Mouse (Mus musculus) cerebellum, adult 11-12 months (tissue): Measurements from ENCODE around the gene Otud3.
A peak's percentile ranks its signal among the peaks of the same experiment; 100 is the strongest.
"Not testable (repeated sequence)": the region's sequence is repeated elsewhere in the genome, so short reads cannot be mapped to it uniquely, and the experiment has no call there.

Source experiments
- DNase-seq: peaks from one replicate; pipeline ENCODE4 v3.0.0; 2022

Otud3 gene

GRCm38 (mm10) chr4:138889635-138890034 lies 24.1 kb downstream of the Otud3 start:
- no peak for DNase-seq

DNA sequence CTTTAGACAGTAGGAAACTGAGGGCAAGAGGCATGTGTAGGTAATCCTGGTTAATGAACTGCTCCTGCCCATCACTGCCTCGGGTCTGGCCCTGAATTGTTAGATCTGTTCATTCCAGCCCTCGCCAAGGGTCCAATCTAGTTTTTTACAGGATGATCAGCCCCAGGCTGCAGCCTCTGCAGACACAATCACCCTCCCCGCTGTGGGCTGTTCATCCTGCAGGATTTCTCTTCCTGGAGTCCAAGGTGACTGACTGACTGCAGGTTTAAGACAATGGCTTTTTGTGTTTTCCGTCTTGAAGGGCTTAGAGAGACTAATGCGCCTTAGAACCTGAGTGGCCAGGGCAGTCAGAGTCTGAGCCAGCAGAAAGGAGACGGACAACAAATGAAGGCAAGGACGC lies 24.6 kb downstream of the Otud3 start:
- DNase-seq: no peak

GRCm38 (mm10) chr4:138884261-138884660 lies 29.5 kb downstream of the Otud3 start:
- DNase-seq: peak; percentile 53

DNA sequence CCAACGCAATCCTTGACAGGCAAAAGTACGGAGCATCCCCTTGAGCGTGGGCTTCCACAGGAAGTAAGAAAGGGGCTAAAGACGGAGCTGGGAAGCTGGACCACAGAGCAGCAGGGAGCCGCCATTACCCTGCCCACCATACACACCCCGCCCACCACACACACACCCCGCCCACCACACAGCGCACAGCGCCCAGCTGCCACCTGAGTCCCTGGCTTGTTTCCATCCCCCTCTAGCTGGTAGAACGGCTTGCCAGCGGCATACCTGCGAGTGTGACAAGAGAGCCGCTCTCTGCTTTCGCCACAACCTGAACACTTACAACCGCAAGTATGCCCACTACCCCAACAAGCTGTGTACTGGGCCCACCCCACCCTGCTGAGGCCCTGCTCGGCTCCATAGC lies 31.6 kb downstream of the Otud3 start:
- DNase-seq: no peak

- DNase-seq: no peak
These were observed 32.7 kb downstream of the Otud3 start for GRCm38 (mm10) chr4:138880811-138881584.

- DNase-seq: no peak
These were observed 33.9 kb downstream of the Otud3 start for GRCm38 (mm10) chr4:138879808-138880207.

GRCm38 (mm10) chr4:138878783-138879182 lies 35.0 kb downstream of the Otud3 start:
- no peak for DNase-seq

DNA sequence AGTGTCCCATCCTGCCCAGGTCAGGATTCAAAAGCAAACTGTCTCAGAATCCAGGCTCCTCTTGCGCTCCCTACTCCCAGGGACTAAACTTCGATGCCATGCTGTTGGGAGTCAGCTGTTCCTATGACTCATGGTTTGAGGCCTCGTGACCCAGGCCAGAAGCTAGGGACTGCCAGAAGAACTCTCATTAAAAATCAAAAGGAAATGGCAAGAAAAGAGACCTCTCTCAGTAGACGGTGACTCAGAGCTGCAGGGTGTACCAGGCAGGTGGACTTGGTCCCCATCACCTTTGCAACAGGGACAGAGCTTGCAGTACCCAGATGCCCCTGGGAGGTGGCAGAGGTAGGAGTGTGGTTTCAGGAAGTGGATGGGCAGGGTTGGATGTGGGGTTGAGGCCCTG lies 36.0 kb downstream of the Otud3 start, which contains the start of gene Pla2g2e:
Gene Pla2g2e (plus strand): TSS at position 212 of the 400 bp plus-strand sequence.
- DNase-seq: no peak

DNA sequence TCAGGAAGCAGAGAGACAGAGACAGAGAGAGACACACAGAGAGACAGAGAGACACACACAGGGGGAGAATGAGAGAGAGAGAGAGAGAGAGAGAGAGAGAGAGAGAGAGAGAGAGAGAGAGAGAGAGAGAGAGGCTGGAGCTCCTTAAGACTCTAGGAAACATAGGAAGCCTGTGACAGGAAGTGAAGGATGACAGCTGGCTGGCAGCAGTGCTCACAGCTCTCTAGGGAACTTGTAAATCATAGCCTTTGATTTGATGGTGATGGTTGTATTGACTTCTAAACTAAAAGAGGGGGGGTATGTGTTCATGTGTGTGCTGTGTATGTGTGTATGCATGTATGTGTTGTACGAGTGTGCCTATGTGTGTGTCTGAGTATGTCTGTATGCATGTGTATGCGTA lies 37.8 kb downstream of the Otud3 start:
- no peak for DNase-seq

GRCm38 (mm10) chr4:138875275-138875674 lies 38.5 kb downstream of the Otud3 start:
- DNase-seq: not testable (repeated sequence)

GRCm38 (mm10) chr4:138873864-138874263 lies 39.9 kb downstream of the Otud3 start, which contains the start of gene Gm13030:
Gene Gm13030, minus strand, starts transcription at chr4:138873964.
- DNase-seq: no peak

- no peak for DNase-seq
These were observed 45.1 kb downstream of the Otud3 start for GRCm38 (mm10) chr4:138868666-138869065.

GRCm38 (mm10) chr4:138866413-138866812 lies 47.3 kb downstream of the Otud3 start:
- DNase-seq: peak; percentile 39

GRCm38 (mm10) chr4:138865991-138866390 lies 47.8 kb downstream of the Otud3 start:
- DNase-seq: no peak

DNA sequence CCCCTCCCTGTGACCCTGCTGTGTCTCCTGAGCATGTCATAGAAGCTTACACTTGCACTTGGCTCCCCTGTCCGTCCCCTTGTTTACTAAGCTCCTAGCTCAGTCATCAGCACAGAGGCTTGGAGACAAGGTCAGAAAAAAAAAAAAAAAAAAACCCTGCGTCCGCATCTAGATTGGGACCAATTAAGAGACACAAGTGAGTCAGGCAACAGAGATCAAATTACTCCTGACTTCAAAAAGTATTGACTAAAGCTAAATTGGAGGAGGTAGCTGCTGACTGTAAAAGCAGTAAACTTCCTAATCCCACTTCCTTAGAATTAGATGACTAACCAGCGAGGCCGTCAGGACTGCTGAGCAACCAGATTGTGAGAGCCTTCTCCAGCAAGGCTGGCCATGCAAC lies 48.7 kb downstream of the Otud3 start:
- DNase-seq: no peak

DNA sequence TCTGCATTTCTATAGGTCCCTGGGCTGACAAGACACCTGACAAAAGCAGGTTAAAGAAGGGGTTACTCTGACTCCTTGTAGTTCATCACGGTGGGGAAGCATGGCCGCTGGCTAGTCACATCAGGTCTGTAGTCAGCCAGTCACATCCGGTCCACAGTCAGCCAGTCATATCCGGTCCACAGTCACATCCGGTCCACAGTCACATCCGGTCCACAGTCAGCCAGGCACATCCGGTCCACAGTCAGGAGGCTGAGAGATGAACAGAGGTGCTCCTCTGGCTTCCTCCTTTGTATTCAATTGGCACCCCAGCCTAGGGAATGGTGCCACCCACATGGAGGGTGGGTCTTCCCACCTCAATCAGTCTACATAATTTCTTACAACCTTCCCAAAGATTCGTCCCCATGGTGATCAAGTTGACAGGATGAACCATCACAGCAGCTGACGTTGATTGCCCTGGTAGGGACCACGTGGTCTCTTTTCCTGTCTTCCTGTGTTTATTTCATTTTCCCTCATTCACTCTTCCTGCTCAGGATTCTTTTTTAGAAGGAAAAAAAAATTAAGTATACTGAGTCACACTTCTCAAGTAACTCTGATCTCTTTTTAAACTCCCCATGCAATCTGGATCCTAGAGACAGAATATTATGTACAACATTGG lies 50.3 kb downstream of the Otud3 start, which contains the start of gene Pla2g5:
Gene Pla2g5 (minus strand): TSS at position 139 of the 655 bp plus-strand sequence.
- no peak for DNase-seq

DNA sequence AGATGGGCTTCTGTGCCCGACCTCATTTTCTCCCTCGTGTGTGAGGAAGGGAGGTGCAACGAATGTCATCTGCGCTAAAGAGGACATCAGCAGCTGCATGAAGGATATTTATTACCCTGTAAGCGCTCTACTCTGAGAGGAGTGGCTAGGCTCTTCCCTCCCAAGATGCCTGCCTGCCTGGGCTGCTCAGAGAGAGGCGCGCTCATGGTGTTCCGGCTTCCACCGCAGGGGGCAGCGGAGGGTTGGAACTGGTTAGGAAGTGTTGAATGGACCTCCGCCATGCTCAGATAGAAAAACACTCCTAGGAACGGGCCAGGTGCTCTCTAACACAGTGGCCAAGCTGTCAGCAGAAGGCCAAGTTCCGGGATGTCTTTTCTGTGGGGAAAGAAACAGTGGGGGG lies 54.0 kb downstream of the Otud3 start:
- DNase-seq: peak; percentile 86

DNA sequence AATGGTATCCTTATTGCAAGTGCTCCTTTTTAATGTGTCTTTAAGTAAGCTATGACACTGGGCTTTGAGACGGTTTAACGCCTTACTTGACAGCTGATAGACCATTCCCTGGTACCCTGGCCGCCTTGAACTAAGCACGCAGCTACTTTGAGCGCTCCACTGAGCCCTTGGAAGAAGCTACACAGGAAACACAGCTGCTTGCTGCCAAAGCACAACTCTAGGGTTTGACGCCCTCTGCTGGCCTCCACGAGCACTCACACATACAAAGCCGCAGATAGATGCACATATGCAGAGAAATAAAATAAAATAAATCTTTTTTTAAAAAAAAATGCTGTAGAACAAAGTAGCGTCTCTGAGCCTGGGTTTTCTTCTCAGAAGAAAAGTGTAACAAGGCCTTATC lies 54.5 kb downstream of the Otud3 start:
- peak; percentile 32 for DNase-seq

GRCm38 (mm10) chr4:138858446-138858845 lies 55.3 kb downstream of the Otud3 start:
- no peak for DNase-seq

- no peak for DNase-seq
These were observed 56.2 kb downstream of the Otud3 start for GRCm38 (mm10) chr4:138857576-138857975.

DNA sequence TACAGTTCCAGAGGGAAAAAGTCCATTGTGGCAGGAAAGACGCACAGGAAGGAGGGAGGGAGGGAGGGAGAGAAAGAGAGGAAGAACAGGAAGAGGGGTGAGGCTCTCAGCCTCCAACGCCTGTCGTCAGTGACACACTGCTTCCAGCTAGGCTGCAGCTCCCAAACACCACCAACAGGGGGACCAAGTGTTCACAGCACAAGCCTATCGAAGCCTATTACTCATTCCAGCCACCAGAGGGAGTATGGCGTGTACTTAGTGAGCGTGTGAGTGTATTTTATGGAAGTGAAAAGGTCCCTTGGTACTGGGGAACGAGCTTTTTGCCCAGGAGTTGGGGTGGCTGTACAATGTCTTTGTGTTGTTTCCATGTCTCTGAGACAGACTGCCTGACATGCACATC lies 57.3 kb downstream of the Otud3 start:
- DNase-seq: peak; percentile 56

- no peak for DNase-seq
These were observed 58.6 kb downstream of the Otud3 start for GRCm38 (mm10) chr4:138855092-138855632.

DNA sequence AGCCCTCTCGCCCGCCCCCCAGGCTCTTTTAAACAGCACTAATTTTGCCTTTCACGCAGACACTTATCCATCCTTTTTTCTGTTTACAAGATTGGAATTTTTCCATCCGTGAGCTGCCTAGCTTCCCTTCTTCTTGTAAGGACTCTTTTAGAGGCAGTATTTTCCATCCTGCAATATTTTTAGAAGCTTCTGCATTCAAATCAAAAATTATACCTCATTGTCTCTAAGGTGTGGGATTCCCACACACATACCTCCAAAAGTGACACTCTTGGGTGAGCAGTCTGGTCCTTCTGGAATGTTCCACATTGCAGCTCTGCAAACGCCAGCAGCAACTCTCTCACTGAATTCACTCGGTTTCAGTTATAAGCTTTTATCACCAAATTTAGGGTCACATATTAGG lies 60.8 kb downstream of the Otud3 start:
- DNase-seq: no peak

DNA sequence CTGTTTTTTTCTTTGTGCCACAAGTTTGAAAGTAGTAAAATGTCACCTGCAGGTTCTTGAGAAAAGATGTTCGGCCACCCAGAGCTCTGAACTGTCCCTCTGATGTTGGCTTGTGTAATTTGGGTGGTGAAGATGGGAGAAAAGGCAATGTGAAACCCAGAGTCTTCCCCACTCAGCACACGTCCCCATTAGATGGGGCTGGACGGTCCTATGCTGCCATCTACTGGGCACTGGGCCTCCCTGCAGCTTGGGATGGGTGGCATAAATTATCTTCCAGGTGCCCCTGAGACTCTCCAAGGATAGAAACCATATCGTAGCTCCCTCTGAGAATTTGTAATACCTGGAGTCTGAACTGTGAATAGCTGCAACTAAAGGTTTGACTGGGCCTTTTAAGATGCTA lies 62.3 kb downstream of the Otud3 start:
- DNase-seq: peak; percentile 60
